In the genomic region with DNA sequence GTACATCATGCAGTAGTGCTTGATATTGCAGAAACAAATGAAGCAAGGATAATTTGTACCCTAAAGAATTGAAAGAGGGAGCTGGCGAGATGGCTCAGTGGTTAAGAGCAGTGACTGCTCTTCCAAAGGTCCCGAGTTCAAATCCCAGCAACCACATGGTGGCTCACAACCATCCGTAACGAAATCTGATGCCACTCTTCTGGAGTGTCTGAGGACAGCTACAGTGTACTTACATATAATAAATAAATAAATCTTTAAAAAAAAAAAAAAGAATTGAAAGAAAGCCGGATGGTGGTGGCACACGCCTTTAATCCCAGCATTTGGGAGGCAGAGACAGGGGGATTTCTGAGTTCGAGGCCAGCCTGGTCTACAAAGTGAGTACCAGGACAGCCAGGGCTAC, we compare ENCODE assay signal across 8 mouse cellular contexts. TPM values are rescaled to one million over a fixed set of nuclear protein-coding genes. Genes with fewer than 3 reads are reported as not detected.
DNase-seq lines count a peak whose midpoint lies in the region; ATAC-seq and TF ChIP-seq lines count a peak whose summit lies in the region.
"Not testable (repeated sequence)": the region's sequence is repeated elsewhere in the genome, so short reads cannot be mapped to it uniquely, and the experiment has no call there.

No protein-coding gene starts in this region.

- not testable (repeated sequence) for H3K4me1 ChIP-seq in bone marrow, adult 2 months (ENCODE audit: control insufficient read depth, insufficient read depth, low read length); embryonic fibroblast, embryonic 13.5 days (ENCODE audit: control insufficient read depth, insufficient read depth, low read length); hindbrain, postnatal 0 days (ENCODE audit: insufficient read depth, low read length); liver, embryonic 11.5 days (replicated peaks; ENCODE audit: control insufficient read depth, insufficient read depth, low read length); lung, embryonic 14.5 days (ENCODE audit: insufficient read depth); stomach, embryonic 15.5 days
- peaks cover 31% of the 10 kb centered on the region for H3K4me1 ChIP-seq in heart, embryonic 13.5 days
- H3K4me1 ChIP-seq in midbrain, embryonic 15.5 days: peaks cover 25% of the 10 kb centered on the region

- H3K4me2 ChIP-seq in heart, embryonic 13.5 days: peak overlapping the region; percentile 85
- H3K4me2 ChIP-seq in hindbrain, postnatal 0 days (ENCODE audit: low read depth, low read length): 0 out of 2 replicates have a peak overlapping the region, but pooled peaks have one; percentile 16
- peak overlapping the region; percentile 34; the same call in 1 of the 2 replicates for H3K4me2 ChIP-seq in liver, embryonic 11.5 days
- not testable (repeated sequence) for H3K4me2 ChIP-seq in lung, embryonic 14.5 days; midbrain, embryonic 15.5 days
- H3K4me2 ChIP-seq in stomach, embryonic 15.5 days: peak overlapping the region; percentile 12; the same call in 1 of the 2 replicates

- WGBS in bone marrow, adult 2 months: 53% methylated on average over 7 of the region's 7 CpGs
- WGBS in heart, embryonic 13.5 days: 83% methylated on average over 7 of the region's 7 CpGs
- 88% methylated on average over 7 of the region's 7 CpGs for WGBS in hindbrain, postnatal 0 days
- WGBS in liver, embryonic 11.5 days: 78% methylated on average over 7 of the region's 7 CpGs
- 85% methylated on average over 7 of the region's 7 CpGs for WGBS in lung, embryonic 14.5 days
- WGBS in midbrain, embryonic 15.5 days: 91% methylated on average over 7 of the region's 7 CpGs
- WGBS in stomach, embryonic 15.5 days: 83% methylated on average over 7 of the region's 7 CpGs

- not testable (repeated sequence) for H3K9ac ChIP-seq in heart, embryonic 13.5 days; hindbrain, postnatal 0 days (replicated peaks; ENCODE audit: low read length); liver, embryonic 11.5 days (ENCODE audit: low read depth, low read length); lung, embryonic 14.5 days; midbrain, embryonic 15.5 days; stomach, embryonic 15.5 days

- DNase-seq in hindbrain, postnatal 0 days (ENCODE audit: low spot score); liver, embryonic 11.5 days (ENCODE audit: low spot score); lung, embryonic 14.5 days: not testable (repeated sequence)

- not testable (repeated sequence) for H3K27me3 ChIP-seq in heart, embryonic 13.5 days (replicated peaks); hindbrain, postnatal 0 days (ENCODE audit: insufficient read depth, low read length); liver, embryonic 11.5 days (replicated peaks; ENCODE audit: control insufficient read depth, insufficient read depth, low read length); lung, embryonic 14.5 days (ENCODE audit: insufficient read depth, low read length); midbrain, embryonic 15.5 days (replicated peaks); stomach, embryonic 15.5 days (replicated peaks)

- not testable (repeated sequence) for H3K4me3 ChIP-seq in bone marrow, adult 2 months (replicated peaks; ENCODE audit: control insufficient read depth, low read depth, low read length); embryonic fibroblast, embryonic 13.5 days (ENCODE audit: insufficient read depth, low read length); hindbrain, postnatal 0 days (ENCODE audit: low read length); liver, embryonic 11.5 days (ENCODE audit: low read depth, low read length); lung, embryonic 14.5 days (ENCODE audit: low read depth, low read length); midbrain, embryonic 15.5 days; stomach, embryonic 15.5 days (replicated peaks)
- H3K4me3 ChIP-seq in heart, embryonic 13.5 days: peak overlapping the region; percentile 84

- peak overlapping the region; percentile 32; the same call in 1 of the 2 replicates for H3K27ac ChIP-seq in bone marrow, adult 2 months (ENCODE audit: control insufficient read depth, insufficient read depth, low read depth, low read length, poor library complexity)
- peak overlapping the region; percentile 2; the same call in 1 of the 2 replicates for H3K27ac ChIP-seq in embryonic fibroblast, embryonic 13.5 days (ENCODE audit: insufficient read depth, low read length)
- peak overlapping the region; percentile 10; the same call in 1 of the 2 replicates for H3K27ac ChIP-seq in heart, embryonic 13.5 days (replicated peaks)
- not testable (repeated sequence) for H3K27ac ChIP-seq in hindbrain, postnatal 0 days; liver, embryonic 11.5 days (ENCODE audit: low read depth, low read length); midbrain, embryonic 15.5 days; stomach, embryonic 15.5 days
- H3K27ac ChIP-seq in lung, embryonic 14.5 days (ENCODE audit: low read depth): peak overlapping the region; percentile 58

- not testable (repeated sequence) for H3K36me3 ChIP-seq in heart, embryonic 13.5 days; hindbrain, postnatal 0 days (ENCODE audit: insufficient read depth, low read length); liver, embryonic 11.5 days (ENCODE audit: control insufficient read depth, insufficient read depth, low read length); lung, embryonic 14.5 days (ENCODE audit: insufficient read depth); midbrain, embryonic 15.5 days (replicated peaks); stomach, embryonic 15.5 days

- not testable (repeated sequence) for TF ChIP-seq POLR2A in bone marrow, adult 2 months (IDR thresholded peaks at IDR 0.05; ENCODE audit: borderline replicate concordance, control insufficient read depth, low read depth, low read length); embryonic fibroblast, embryonic 13.5 days (IDR thresholded peaks at IDR 0.05; ENCODE audit: low read depth, low read length)

- not testable (repeated sequence) for ATAC-seq in heart, embryonic 13.5 days (ENCODE audit: extremely low read depth, insufficient number of reproducible peaks, low FRiP score, low TSS enrichment); hindbrain, postnatal 0 days; liver, embryonic 11.5 days (replicated peaks; ENCODE audit: low FRiP score); lung, embryonic 14.5 days (ENCODE audit: insufficient read depth); stomach, embryonic 15.5 days (ENCODE audit: insufficient read depth, low FRiP score, low read depth)
- peak; percentile 3 for ATAC-seq in midbrain, embryonic 15.5 days (replicated peaks)

- not testable (repeated sequence) for H3K9me3 ChIP-seq in heart, embryonic 13.5 days; hindbrain, postnatal 0 days (ENCODE audit: low read length); liver, embryonic 11.5 days (ENCODE audit: control insufficient read depth, low read length); lung, embryonic 14.5 days (ENCODE audit: low read depth, low read length); midbrain, embryonic 15.5 days; stomach, embryonic 15.5 days

- not testable (repeated sequence) for TF ChIP-seq CTCF in bone marrow, adult 2 months (IDR thresholded peaks at IDR 0.05; ENCODE audit: control insufficient read depth, insufficient read depth, low read length); embryonic fibroblast, embryonic 13.5 days (IDR thresholded peaks at IDR 0.05; ENCODE audit: borderline replicate concordance, insufficient read depth, low read length); hindbrain, postnatal 0 days (IDR thresholded peaks at IDR 0.05; ENCODE audit: low read depth); lung, embryonic 14.5 days (IDR thresholded peaks at IDR 0.05; ENCODE audit: low read depth)

RNA-seq across cellular contexts. Expression of gene Abi1, which starts 0.6 kb away (rescaled TPM):
- polyA plus RNA-seq in bone marrow, adult 2 months (2011; ENCODE audit: insufficient read depth, insufficient read length, low replicate concordance, missing spikeins): 41.0 and 53.1 TPM in 2 replicates
- 135 TPM in 2 replicates for polyA plus RNA-seq in embryonic fibroblast, embryonic 13.5 days (2011; ENCODE audit: insufficient read length, low read depth, missing spikeins)
- polyA plus RNA-seq in heart, embryonic 13.5 days (2015; fragmentation: Nextera tagmentation; extraction: Ambion mirVana): 28.7 and 31.5 TPM in 2 replicates
- 180 and 218 TPM in 2 replicates for total RNA-seq in hindbrain, postnatal 0 days (2014; rRNA removed)
- polyA plus RNA-seq in hindbrain, postnatal 0 days (2015; fragmentation: Nextera tagmentation; extraction: Ambion mirVana): 60.4 and 64.9 TPM in 2 replicates
- 31.2 and 33.3 TPM in 2 replicates for polyA plus RNA-seq in liver, embryonic 11.5 days (2014; fragmentation: Nextera tagmentation; extraction: Ambion mirVana)
- 43.5 and 46.5 TPM in 2 replicates for polyA plus RNA-seq in lung, embryonic 14.5 days (2014; fragmentation: Nextera tagmentation; extraction: Ambion mirVana)
- polyA plus RNA-seq in midbrain, embryonic 15.5 days (2015; fragmentation: Nextera tagmentation; extraction: Ambion mirVana): 63.1 and 63.6 TPM in 2 replicates
- polyA plus RNA-seq in stomach, embryonic 15.5 days (2015; fragmentation: Nextera tagmentation; extraction: Ambion mirVana): 50.7 and 51.3 TPM in 2 replicates

RNA-seq across cellular contexts. Expression of gene Acbd5, which starts 27.3 kb away (rescaled TPM):
- 11.7 and 19.2 TPM in 2 replicates for polyA plus RNA-seq in bone marrow, adult 2 months (2011; ENCODE audit: insufficient read depth, insufficient read length, low replicate concordance, missing spikeins)
- 40.7 and 48.6 TPM in 2 replicates for polyA plus RNA-seq in embryonic fibroblast, embryonic 13.5 days (2011; ENCODE audit: insufficient read length, low read depth, missing spikeins)
- 24.3 and 26.7 TPM in 2 replicates for polyA plus RNA-seq in heart, embryonic 13.5 days (2015; fragmentation: Nextera tagmentation; extraction: Ambion mirVana)
- total RNA-seq in hindbrain, postnatal 0 days (2014; rRNA removed): 29.7 and 30.1 TPM in 2 replicates
- polyA plus RNA-seq in hindbrain, postnatal 0 days (2015; fragmentation: Nextera tagmentation; extraction: Ambion mirVana): 60.9 and 66.0 TPM in 2 replicates
- polyA plus RNA-seq in liver, embryonic 11.5 days (2014; fragmentation: Nextera tagmentation; extraction: Ambion mirVana): 17.9 and 20.4 TPM in 2 replicates
- polyA plus RNA-seq in lung, embryonic 14.5 days (2014; fragmentation: Nextera tagmentation; extraction: Ambion mirVana): 21.2 and 24.6 TPM in 2 replicates
- 76.1 and 85.8 TPM in 2 replicates for polyA plus RNA-seq in midbrain, embryonic 15.5 days (2015; fragmentation: Nextera tagmentation; extraction: Ambion mirVana)
- polyA plus RNA-seq in stomach, embryonic 15.5 days (2015; fragmentation: Nextera tagmentation; extraction: Ambion mirVana): 33.1 and 37.5 TPM in 2 replicates
